Mouse (Mus musculus) liver, embryonic 16.5 days (tissue): ENCODE data around the gene BC049352. TPM values are rescaled to one million over a fixed set of nuclear protein-coding genes. Genes with fewer than 3 reads are reported as not detected.

Experiments
- ATAC-seq: fragments of 200-750 bp; cut with Nextera tagmentation; 2 replicates; pipeline ENCODE4 v1.8.0; 2017; ENCODE audit warnings: low read depth, mild to moderate bottlenecking, moderate number of reproducible peaks, moderate library complexity
- H3K27ac ChIP-seq: fragments of 300-500 bp; sonication (generic); 2 replicates; pipeline ENCODE4 v1.5.1; 2014; ENCODE audit warnings: mild to moderate bottlenecking, low read length
- H3K27me3 ChIP-seq: fragments of 300-500 bp; sonication (generic); 2 replicates; pipeline ENCODE4 v1.6.1; 2014; ENCODE audit warnings: low read depth, low read length, mixed read lengths; ENCODE audit not compliant: control insufficient read depth, insufficient read depth
- H3K36me3 ChIP-seq: fragments of 300-500 bp; sonication (generic); 2 replicates; pipeline ENCODE4 v1.6.1; 2014; ENCODE audit warnings: mild to moderate bottlenecking; ENCODE audit not compliant: control insufficient read depth, insufficient read depth
- H3K4me1 ChIP-seq: fragments of 300-500 bp; sonication (generic); 2 replicates; pipeline ENCODE4 v1.6.1; 2014; ENCODE audit warnings: low read depth, low read length, mixed read lengths; ENCODE audit not compliant: control insufficient read depth
- H3K4me2 ChIP-seq: fragments of 300-500 bp; sonication (generic); 2 replicates; pipeline ENCODE4 v1.6.1; 2014; ENCODE audit warnings: low read depth, low read length, mixed read lengths
- H3K4me3 ChIP-seq: fragments of 300-500 bp; sonication (generic); 2 replicates; pipeline ENCODE4 v1.5.1; 2014; ENCODE audit warnings: low read depth, mild to moderate bottlenecking, low read length
- H3K9ac ChIP-seq: fragments of 300-500 bp; sonication (generic); 2 replicates; pipeline ENCODE4 v1.6.1; 2014; ENCODE audit warnings: low read depth, low read length
- H3K9me3 ChIP-seq: fragments of 300-500 bp; sonication (generic); replicated peaks from 2 replicates; pipeline ENCODE4 v1.6.1; 2016; ENCODE audit warnings: low read length; ENCODE audit not compliant: control insufficient read depth
- WGBS: fragments of 180-500 bp; shearing (Covaris S2); extraction: QIAGEN DNeasy Blood & Tissue Kit; methylation state at CpG from one replicate; pipeline ENCODE4 v1.1.7; 2014; ENCODE audit not compliant: insufficient replicate concordance; 5-methylcytosine and 5-hydroxymethylcytosine counted together
- polyA plus RNA-seq: library from polyadenylated mRNA; unstranded; fragments of >200 nt; fragmentation: Nextera tagmentation; extraction: Ambion mirVana; gene quantifications from 2 replicates; pipeline ENCODE4 v1.2.1, GENCODE M21; 2015

Gene BC049352
- polyA plus RNA-seq, 1 experiment from 2014 or later, result 0.05 TPM

DNA sequence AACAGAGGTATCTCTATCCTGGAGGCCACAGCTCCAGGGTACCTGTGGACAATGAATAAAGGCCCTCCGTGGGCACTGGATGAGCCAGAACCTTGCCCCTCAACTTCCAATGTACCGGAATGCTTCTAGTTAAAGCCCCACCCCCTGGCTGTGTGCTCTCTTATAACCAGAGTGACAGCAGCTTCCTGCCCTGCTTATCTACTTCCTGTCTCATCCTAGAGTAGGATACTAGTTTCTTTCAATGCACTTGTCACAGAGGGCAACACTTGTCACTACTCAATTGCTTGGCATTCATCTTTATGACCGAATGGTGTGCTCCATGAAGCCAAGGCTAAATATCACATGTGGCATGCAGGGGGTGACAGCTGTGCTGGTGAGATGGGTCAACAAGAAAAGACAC, 69.5 kb downstream of the BC049352 start:
- ATAC-seq, result no peak
- Histone ChIP-seq H3K4me1 (no peaks in the 10 kb centered on the region; the same call in 1 of the 2 replicates), H3K36me3 (no peaks in the 10 kb centered on the region), H3K27ac (no peak overlapping the region), H3K9ac (no peak overlapping the region), H3K9me3 (no peaks in the 10 kb centered on the region), H3K4me3 (no peak overlapping the region), H3K27me3 (no peaks in the 10 kb centered on the region), H3K4me2 (no peak overlapping the region)
- WGBS, result 11% methylated on average over 3 of the region's 3 CpGs

DNA sequence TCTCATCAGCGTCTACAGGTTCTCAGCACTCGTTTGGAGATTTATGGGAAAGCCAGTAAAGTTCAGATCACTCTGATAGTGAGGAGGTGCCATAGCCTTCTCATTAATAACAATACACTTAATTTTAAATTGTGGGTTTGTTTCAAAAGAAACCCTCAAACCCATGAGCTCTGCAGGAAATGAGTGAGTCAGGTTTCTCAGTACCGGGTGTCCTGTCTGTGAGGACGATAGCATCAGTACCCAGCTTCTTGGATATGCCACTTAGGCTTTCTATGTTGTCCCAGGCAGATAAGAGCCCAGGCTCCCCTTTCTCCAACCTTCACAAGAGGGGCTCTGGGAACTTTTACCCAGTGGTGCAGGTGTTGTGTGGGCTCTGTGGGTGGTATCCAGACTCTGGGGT, 70.2 kb downstream of the BC049352 start:
- Histone ChIP-seq H3K27me3 (no peaks in the 10 kb centered on the region), H3K4me1 (no peaks in the 10 kb centered on the region; the same call in 1 of the 2 replicates), H3K4me3 (no peak overlapping the region), H3K27ac (no peak overlapping the region), H3K9me3 (no peaks in the 10 kb centered on the region), H3K4me2 (no peak overlapping the region), H3K9ac (no peak overlapping the region), H3K36me3 (no peaks in the 10 kb centered on the region)
- ATAC-seq, result no peak
- WGBS, result 19% methylated on average over 4 of the region's 4 CpGs

DNA sequence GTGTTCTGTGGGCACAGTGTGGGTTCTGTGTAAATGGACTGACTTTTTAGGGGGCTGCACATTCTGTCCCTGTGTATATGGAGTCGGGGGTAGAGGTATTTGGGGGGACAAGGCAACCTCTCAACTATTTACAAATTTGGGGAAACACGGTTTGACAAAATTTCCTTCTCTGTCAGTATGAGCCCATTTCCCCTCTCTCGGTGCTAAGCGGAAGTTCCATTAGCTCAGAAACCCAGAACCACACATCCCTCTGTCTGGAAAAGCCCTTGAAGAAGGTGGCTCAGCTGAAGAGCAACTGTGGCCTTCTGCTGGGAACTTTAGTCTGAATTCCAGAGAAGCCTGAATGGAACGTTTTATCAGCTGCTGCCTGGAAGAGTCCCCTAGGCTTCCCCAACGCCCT, 70.6 kb downstream of the BC049352 start:
- ATAC-seq, result no peak
- Histone ChIP-seq H3K4me1 (no peaks in the 10 kb centered on the region; the same call in 1 of the 2 replicates), H3K4me3 (no peak overlapping the region), H3K36me3 (no peaks in the 10 kb centered on the region), H3K9ac (no peak overlapping the region), H3K27ac (no peak overlapping the region), H3K9me3 (no peaks in the 10 kb centered on the region), H3K4me2 (no peak overlapping the region), H3K27me3 (no peaks in the 10 kb centered on the region)
- WGBS, result 35% methylated on average over 6 of the region's 6 CpGs

DNA sequence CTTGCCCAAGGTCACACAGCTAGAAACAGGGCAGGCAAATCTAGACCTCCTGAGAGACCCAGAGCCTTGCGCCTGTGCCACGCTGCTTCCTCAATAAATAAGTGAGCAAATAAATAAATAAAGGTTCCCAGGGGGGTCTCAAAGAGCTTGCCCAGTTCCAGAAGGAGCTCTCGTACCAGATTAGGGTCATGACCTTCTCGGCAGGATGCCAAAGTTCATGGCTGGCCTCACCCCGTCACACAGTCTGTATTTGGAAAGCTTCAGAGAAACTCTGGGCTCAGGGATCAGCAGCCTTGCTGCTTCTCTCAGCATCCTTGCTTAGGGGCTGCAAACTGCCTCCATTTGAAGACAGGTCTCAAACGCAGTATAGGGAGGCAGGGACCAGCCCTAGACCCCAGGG, 72.2 kb downstream of the BC049352 start:
- Histone ChIP-seq H3K9me3 (no peaks in the 10 kb centered on the region), H3K9ac (no peak overlapping the region), H3K4me2 (no peak overlapping the region), H3K27ac (no peak overlapping the region), H3K27me3 (no peaks in the 10 kb centered on the region), H3K36me3 (no peaks in the 10 kb centered on the region), H3K4me3 (no peak overlapping the region), H3K4me1 (no peaks in the 10 kb centered on the region; the same call in 1 of the 2 replicates)
- WGBS, result 59% methylated on average over 6 of the region's 6 CpGs
- ATAC-seq, result no peak

DNA sequence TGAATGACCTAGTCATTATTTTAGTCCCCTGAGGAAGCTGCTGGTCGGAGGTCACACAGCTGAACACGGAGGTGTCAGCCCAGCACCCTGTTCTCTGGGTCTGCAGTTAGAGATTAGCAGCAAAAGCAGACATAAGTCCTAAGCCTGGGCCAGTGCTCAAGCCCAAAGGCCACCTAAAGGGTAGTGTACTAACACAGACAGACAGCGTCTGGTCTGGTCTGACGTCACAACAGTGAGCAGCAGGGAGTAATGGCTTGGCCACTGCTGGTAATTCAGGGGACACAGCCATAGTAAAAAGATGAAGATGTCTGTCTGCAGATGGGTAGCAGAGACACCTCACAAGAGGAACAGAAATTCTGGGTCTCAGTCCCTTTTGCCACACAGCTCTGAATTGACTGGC, 72.8 kb downstream of the BC049352 start:
- 37% methylated on average over 4 of the region's 4 CpGs for WGBS
- H3K27ac ChIP-seq, result no peak overlapping the region

DNA sequence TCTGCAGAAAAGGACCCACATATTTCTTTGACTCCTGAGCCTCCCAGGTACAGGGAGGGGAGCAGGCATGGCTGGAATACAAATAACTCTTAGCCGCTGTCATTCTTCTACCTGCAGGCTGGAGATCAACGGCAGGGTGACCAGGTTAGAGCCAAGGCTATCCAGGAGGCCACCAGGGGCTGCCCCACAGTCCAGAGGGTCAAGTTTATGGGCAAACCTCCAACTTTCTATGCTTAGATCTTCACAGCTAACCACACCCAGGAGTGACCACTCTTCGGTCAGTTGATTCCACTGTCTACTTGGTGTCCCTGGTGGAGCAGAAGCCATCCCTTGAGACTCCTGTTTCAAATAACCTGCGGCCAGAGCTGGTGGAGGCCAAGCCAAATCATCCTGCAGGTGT, 73.6 kb downstream of the BC049352 start:
- Histone ChIP-seq H3K36me3 (no peaks in the 10 kb centered on the region), H3K9me3 (no peaks in the 10 kb centered on the region), H3K4me3 (no peak overlapping the region), H3K9ac (no peak overlapping the region), H3K27ac (no peak overlapping the region), H3K4me2 (no peak overlapping the region), H3K4me1 (no peaks in the 10 kb centered on the region; the same call in 1 of the 2 replicates), H3K27me3 (no peaks in the 10 kb centered on the region)
- no peak for ATAC-seq
- WGBS, result 73% methylated on average over 4 of the region's 4 CpGs

More for the DNA sequence above, 72.8 kb downstream of the BC049352 start:
- Histone ChIP-seq H3K9me3 (no peaks in the 10 kb centered on the region), H3K4me3 (no peak overlapping the region), H3K4me1 (no peaks in the 10 kb centered on the region; the same call in 1 of the 2 replicates), H3K27me3 (no peaks in the 10 kb centered on the region), H3K9ac (no peak overlapping the region), H3K36me3 (no peaks in the 10 kb centered on the region), H3K4me2 (no peak overlapping the region)
- ATAC-seq, result no peak

DNA sequence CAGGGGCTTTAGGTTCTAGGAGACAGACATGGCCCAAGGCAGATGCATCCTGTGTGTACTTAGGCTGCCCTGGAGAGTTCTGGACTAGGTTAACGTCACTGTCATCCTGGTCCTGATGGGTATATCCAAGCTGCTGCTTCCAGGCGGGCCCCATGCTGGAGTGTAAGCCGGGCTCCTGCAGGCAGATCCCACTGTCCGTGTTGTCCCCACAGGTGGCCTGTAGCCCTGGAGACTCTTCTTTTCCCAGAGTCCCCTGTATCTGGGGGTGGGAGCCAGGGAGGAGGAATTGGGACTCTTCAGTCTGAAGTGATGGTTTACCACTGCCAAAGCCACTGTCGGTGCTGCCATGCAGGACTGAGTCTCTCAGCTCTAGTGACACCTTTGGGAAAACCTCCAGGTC, 74.2 kb downstream of the BC049352 start:
- Histone ChIP-seq H3K4me2 (no peak overlapping the region), H3K27ac (no peak overlapping the region), H3K9ac (no peak overlapping the region), H3K27me3 (no peaks in the 10 kb centered on the region), H3K36me3 (no peaks in the 10 kb centered on the region), H3K9me3 (no peaks in the 10 kb centered on the region), H3K4me1 (no peaks in the 10 kb centered on the region; the same call in 1 of the 2 replicates), H3K4me3 (no peak overlapping the region)
- 67% methylated on average over 5 of the region's 5 CpGs for WGBS
- no peak for ATAC-seq

DNA sequence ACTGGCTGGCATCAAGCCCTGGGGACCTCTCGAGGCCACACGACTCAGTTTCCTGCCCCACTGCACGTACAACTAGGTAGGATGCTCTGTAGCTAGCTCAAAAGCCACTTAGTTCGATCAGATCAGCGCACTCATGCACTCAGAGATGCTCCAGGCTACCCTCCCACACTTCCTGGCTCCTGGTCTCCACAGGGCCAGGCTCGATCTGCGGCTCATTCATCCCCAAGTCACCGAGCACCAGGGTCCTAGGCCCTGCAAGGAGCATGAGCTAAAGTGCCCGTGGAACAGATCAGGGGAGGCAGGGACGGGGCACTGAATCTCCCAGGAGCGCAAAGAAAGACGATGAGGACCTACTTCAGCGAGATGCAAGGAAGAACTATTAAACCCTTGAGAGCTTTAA, 77.3 kb downstream of the BC049352 start:
- no peak overlapping the region for H3K4me2 ChIP-seq
- ATAC-seq, result no peak
- H3K4me3 ChIP-seq, result no peak overlapping the region
- H3K27ac ChIP-seq, result no peak overlapping the region
- H3K27me3 ChIP-seq, result no peaks in the 10 kb centered on the region
- no peaks in the 10 kb centered on the region for H3K36me3 ChIP-seq
- H3K4me1 ChIP-seq, result no peaks in the 10 kb centered on the region
- no peaks in the 10 kb centered on the region for H3K9me3 ChIP-seq
- H3K9ac ChIP-seq, result no peak overlapping the region
- 68% methylated on average over 13 of the region's 13 CpGs for WGBS

DNA sequence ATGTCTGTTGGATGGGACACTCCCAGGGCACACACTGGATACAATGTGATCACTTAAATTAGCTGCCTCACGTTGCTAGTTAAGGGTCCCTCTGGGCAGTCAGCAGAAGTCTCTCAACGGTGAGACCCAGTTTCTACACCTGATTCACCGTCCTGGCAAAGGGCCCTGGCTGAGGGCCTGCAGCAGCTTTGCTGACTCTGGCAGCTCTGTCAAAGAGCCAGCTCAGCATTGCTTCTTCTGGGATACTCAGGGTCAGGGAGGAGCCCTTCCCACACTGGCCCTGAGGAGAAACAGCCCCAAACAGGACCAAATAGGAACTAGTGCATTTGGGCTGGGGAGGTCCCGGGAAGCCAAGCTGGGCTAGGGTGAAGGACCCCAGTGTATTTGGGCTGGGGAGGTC, 79.7 kb downstream of the BC049352 start:
- Histone ChIP-seq H3K27me3 (no peaks in the 10 kb centered on the region), H3K4me1 (no peaks in the 10 kb centered on the region), H3K36me3 (no peaks in the 10 kb centered on the region), H3K27ac (no peak overlapping the region), H3K4me3 (no peak overlapping the region), H3K9me3 (no peaks in the 10 kb centered on the region), H3K4me2 (no peak overlapping the region), H3K9ac (no peak overlapping the region)
- 53% methylated on average over 4 of the region's 4 CpGs for WGBS
- no peak for ATAC-seq
